Mouse (Mus musculus): ENCODE data around the gene Kif12.

- TF ChIP-seq POLR2A (IDR thresholded peaks at IDR 0.05; ENCODE audit: extremely low read depth, insufficient read depth, low read length) (no peak), CTCF (IDR thresholded peaks at IDR 0.05; ENCODE audit: extremely low read depth, insufficient read depth, low read length) (peak; percentile 65)
Measured at GRCm38 (mm10) chr4:63215185-63215992, 43.5 kb upstream of the Kif12 start.
